Mouse (Mus musculus) MEL (cell line): ENCODE data around the gene Mdga1. TPM values are rescaled to one million over a fixed set of nuclear protein-coding genes. Genes with fewer than 3 reads are reported as not detected.

Experiments
- DNase-seq: peaks from one replicate; pipeline ENCODE4 v3.0.0; 2011; ENCODE audit warnings: low read depth, low spot score
- H3K27ac ChIP-seq: 2 replicates; pipeline ENCODE4 v1.5.1; 2012; ENCODE audit warnings: low read depth, mild to moderate bottlenecking, control low read depth, low read length, moderate library complexity; ENCODE audit not compliant: control insufficient read depth
- H3K27me3 ChIP-seq, 2 experiments: fragments of 150-350 bp in 1 of 2; sonication (generic) in 1 of 2; 2 replicates each; pipeline ENCODE4 v1.6.1; 2012; ENCODE audit warnings: low read length in 2 of 2, mild to moderate bottlenecking in 2 of 2, improper control_type of control experiment in 1 of 2, moderate library complexity in 1 of 2; ENCODE audit not compliant: insufficient read depth in 2 of 2, control insufficient read depth in 1 of 2
- H3K36me3 ChIP-seq, 2 experiments: 2 replicates each; pipeline ENCODE4 v1.6.1; 2012 to 2014; ENCODE audit warnings: low read length in 2 of 2, improper control_type of control experiment in 1 of 2, inconsistent platforms in 1 of 2, mild to moderate bottlenecking in 1 of 2; ENCODE audit not compliant: insufficient read depth in 2 of 2, control insufficient read depth in 1 of 2
- H3K4me1 ChIP-seq, 2 experiments: fragments of 150-350 bp in 1 of 2; sonication (generic) in 1 of 2; 2 replicates each; pipeline ENCODE4 v1.6.1; 2012; ENCODE audit warnings: low read length in 2 of 2, improper control_type of control experiment in 1 of 2, mild to moderate bottlenecking in 1 of 2; ENCODE audit not compliant: insufficient read depth in 2 of 2, control insufficient read depth in 1 of 2
- H3K4me3 ChIP-seq, 2 experiments: fragments of 150-350 bp in 1 of 2; sonication (generic) in 1 of 2; 2 replicates each; pipeline ENCODE4 v1.5.1; 2012; ENCODE audit warnings: low read depth in 2 of 2, low read length in 2 of 2, mild to moderate bottlenecking in 2 of 2, moderate library complexity in 2 of 2, control low read depth in 1 of 2, improper control_type of control experiment in 1 of 2; ENCODE audit not compliant: control insufficient read depth in 1 of 2, insufficient read depth in 1 of 2
- H3K79me2 ChIP-seq: 2 replicates; pipeline ENCODE4 v1.6.1; 2012; ENCODE audit warnings: mild to moderate bottlenecking, low read length, moderate library complexity; ENCODE audit not compliant: control insufficient read depth, poor library complexity, insufficient read depth
- H3K9ac ChIP-seq: 2 replicates; pipeline ENCODE4 v1.6.1; 2012; ENCODE audit warnings: low read depth, mild to moderate bottlenecking, control low read depth, low read length, moderate library complexity; ENCODE audit not compliant: control insufficient read depth, poor library complexity, severe bottlenecking
- H3K9me3 ChIP-seq: fragments of 150-350 bp; sonication (generic); replicated peaks from 2 replicates; pipeline ENCODE4 v1.6.1; 2012; ENCODE audit warnings: mild to moderate bottlenecking, low read length, improper control_type of control experiment, moderate library complexity; ENCODE audit not compliant: insufficient read depth
- E2F4 ChIP-seq: IDR thresholded peaks from 2 replicates; pipeline ENCODE4 v1.6.1; 2011; ENCODE audit warnings: low read depth, low read length, improper control_type of control experiment, borderline replicate concordance
- EP300 ChIP-seq, 2 experiments: IDR thresholded peaks; 2 replicates each; pipeline ENCODE4 v1.6.1; 2011; ENCODE audit warnings: improper control_type of control experiment in 2 of 2, low read length in 2 of 2, low read depth in 1 of 2, mild to moderate bottlenecking in 1 of 2
- ETS1 ChIP-seq: IDR thresholded peaks from 2 replicates; pipeline ENCODE4 v1.6.1; 2012; ENCODE audit warnings: low read depth, mild to moderate bottlenecking, inconsistent platforms, low read length, improper control_type of control experiment, moderate library complexity
- KAT2A ChIP-seq: conservative IDR thresholded peaks from 2 replicates; pipeline ENCODE4 v1.6.1; 2012; ENCODE audit warnings: low read depth, low read length, improper control_type of control experiment, inconsistent platforms
- MAFK ChIP-seq: IDR thresholded peaks from 2 replicates; pipeline ENCODE4 v1.6.1; 2011; ENCODE audit warnings: low read depth, mild to moderate bottlenecking, low read length, improper control_type of control experiment, borderline replicate concordance
- MAZ ChIP-seq: IDR thresholded peaks from 2 replicates; pipeline ENCODE4 v1.6.1; 2012; ENCODE audit warnings: low read depth, mild to moderate bottlenecking, inconsistent platforms, low read length, improper control_type of control experiment
- MEF2A ChIP-seq: IDR thresholded peaks from 2 replicates; pipeline ENCODE4 v1.6.1; 2014; ENCODE audit warnings: low read depth, mild to moderate bottlenecking, inconsistent platforms, low read length, improper control_type of control experiment; ENCODE audit not compliant: poor library complexity, insufficient replicate concordance, severe bottlenecking; ENCODE audit errors: extremely low read depth
- MYB ChIP-seq: IDR thresholded peaks from 2 replicates; pipeline ENCODE4 v1.6.1; 2011; ENCODE audit warnings: mild to moderate bottlenecking, low read depth, low read length, improper control_type of control experiment
- POLR2A ChIP-seq, 2 experiments: IDR thresholded peaks; 2 replicates each; pipeline ENCODE4 v1.6.1; 2011 to 2012; ENCODE audit warnings: low read length in 2 of 2, mild to moderate bottlenecking in 2 of 2, control low read depth in 1 of 2, improper control_type of control experiment in 1 of 2, low read depth in 1 of 2, moderate library complexity in 1 of 2; ENCODE audit not compliant: control insufficient read depth in 1 of 2, insufficient read depth in 1 of 2, poor library complexity in 1 of 2
- POLR2AphosphoS2 ChIP-seq: IDR thresholded peaks from 2 replicates; pipeline ENCODE4 v1.6.1; 2011; ENCODE audit warnings: low read length, improper control_type of control experiment
- POLR2AphosphoS5 ChIP-seq: IDR thresholded peaks from 2 replicates; pipeline ENCODE4 v1.6.1; 2012; ENCODE audit warnings: low read depth, borderline replicate concordance, mild to moderate bottlenecking, inconsistent platforms, low read length, moderate library complexity, mixed read lengths
- RCOR1 ChIP-seq: IDR thresholded peaks from 2 replicates; pipeline ENCODE4 v1.6.1; 2012; ENCODE audit warnings: low read depth, mild to moderate bottlenecking, inconsistent platforms, low read length, improper control_type of control experiment
- SIN3A ChIP-seq: IDR thresholded peaks from 2 replicates; pipeline ENCODE4 v1.6.1; 2012; ENCODE audit warnings: low read length, improper control_type of control experiment, inconsistent platforms
- SMC3 ChIP-seq: IDR thresholded peaks from 2 replicates; pipeline ENCODE4 v1.6.1; 2011; ENCODE audit warnings: low read depth, low read length, improper control_type of control experiment
- TCF12 ChIP-seq: IDR thresholded peaks from 2 replicates; pipeline ENCODE4 v1.6.1; 2014; ENCODE audit warnings: low read depth, mild to moderate bottlenecking, inconsistent platforms, low read length, improper control_type of control experiment, moderate library complexity
- UBTF ChIP-seq: IDR thresholded peaks from 2 replicates; pipeline ENCODE4 v1.6.1; 2012; ENCODE audit warnings: low read depth, mild to moderate bottlenecking, inconsistent platforms, low read length, improper control_type of control experiment, moderate library complexity, borderline replicate concordance; ENCODE audit not compliant: insufficient read depth
- USF1 ChIP-seq: IDR thresholded peaks from 2 replicates; pipeline ENCODE4 v1.6.1; 2014; ENCODE audit warnings: low read depth, mild to moderate bottlenecking, inconsistent platforms, low read length, improper control_type of control experiment, moderate library complexity
- ZC3H11A ChIP-seq: IDR thresholded peaks from 2 replicates; pipeline ENCODE4 v1.6.1; 2012; ENCODE audit warnings: low read depth, mild to moderate bottlenecking, inconsistent platforms, low read length, improper control_type of control experiment
- ZMIZ1 ChIP-seq: IDR thresholded peaks from 2 replicates; pipeline ENCODE4 v1.6.1; 2012; ENCODE audit warnings: low read depth, mild to moderate bottlenecking, inconsistent platforms, low read length, improper control_type of control experiment, moderate library complexity
- polyA plus RNA-seq, 2 experiments: library from polyadenylated mRNA; stranded (reverse) in 1 of 2; unstranded in 1 of 2; fragments of >175 nt in 1 of 2; fragments of >200 nt in 1 of 2; gene quantifications; 2 replicates each; pipeline versions ENCODE4 v1.2.1 to v1.2.4; 2012; ENCODE audit warnings: low replicate concordance in 2 of 2, low read depth in 1 of 2; ENCODE audit not compliant: insufficient read length in 2 of 2, insufficient read depth in 1 of 2, missing spikeins in 1 of 2
- total RNA-seq: library from RNA; depleted of rRNA; stranded (reverse); fragments of 300-350 nt; gene quantifications from 2 replicates; pipeline ENCODE4 v1.2.3, GENCODE M21; 2012

Gene Mdga1
- total and polyA plus RNA-seq, 3 experiments, result 0.27 to 2.3 TPM; not detected in 1

DNA sequence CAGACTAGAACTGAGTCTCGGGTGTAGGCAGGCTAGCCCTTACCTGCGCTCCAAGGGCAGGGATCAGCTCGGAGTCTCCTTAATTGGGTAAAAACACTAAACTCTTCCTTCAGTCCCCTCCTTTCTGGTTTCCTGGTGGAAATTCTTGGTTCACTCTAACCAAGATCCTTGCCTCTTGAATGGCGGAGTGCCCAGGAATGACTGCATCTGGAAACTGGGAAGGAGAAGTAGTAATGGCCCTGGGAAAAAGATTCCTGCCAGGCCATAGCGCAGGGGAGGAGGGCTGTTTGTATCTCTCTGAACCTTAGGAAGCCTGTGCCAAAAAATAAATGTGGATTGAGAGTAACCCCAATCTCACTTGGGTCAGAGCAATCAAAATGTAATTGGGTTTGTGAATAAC lies 30.9 kb downstream of the Mdga1 start:
- no peaks in the 10 kb centered on the region for H3K9me3 ChIP-seq
- H3K36me3 ChIP-seq, result no peaks in the 10 kb centered on the region
- no peak for DNase-seq
- no peak overlapping the region for H3K27ac ChIP-seq
- H3K9ac ChIP-seq, result no peak overlapping the region
- no peaks in the 10 kb centered on the region for H3K27me3 ChIP-seq
- H3K4me3 ChIP-seq, result no peak overlapping the region
- no peak for TF ChIP-seq SMC3
- TF ChIP-seq POLR2A (IDR thresholded peaks at IDR 0.05; ENCODE audit: control insufficient read depth in 1 of 2, insufficient read depth in 1 of 2, low read depth in 1 of 2, low read length in 2 of 2, poor library complexity in 1 of 2), result no peak
- TF ChIP-seq KAT2A, result no peak
- no peak for TF ChIP-seq ETS1
- TF ChIP-seq UBTF, result no peak
- TF ChIP-seq TCF12, result no peak
- no peak for TF ChIP-seq ZMIZ1
- H3K79me2 ChIP-seq, result no peaks in the 10 kb centered on the region
- no peaks in the 10 kb centered on the region for H3K4me1 ChIP-seq

DNA sequence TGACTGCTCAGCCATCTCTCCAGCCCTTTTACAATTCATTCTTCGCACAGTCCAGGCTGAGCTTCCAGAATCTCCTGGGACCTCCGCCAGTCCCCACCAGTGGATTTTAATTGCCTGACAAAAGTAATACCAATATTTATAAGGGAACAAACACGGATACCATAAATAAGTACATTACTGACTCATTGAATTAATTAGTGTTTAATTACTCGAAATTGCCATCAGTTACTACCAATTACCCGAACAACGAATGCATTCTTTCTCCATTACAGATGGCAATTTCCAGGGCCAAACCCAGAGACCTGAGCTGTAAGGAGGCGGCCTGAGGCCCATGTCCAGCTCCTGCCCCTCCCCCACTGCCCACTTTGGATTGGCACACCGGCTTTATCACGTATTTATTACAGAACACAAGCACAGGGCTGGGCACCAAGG lies 32.5 kb downstream of the Mdga1 start:
- no peak for DNase-seq
- H3K36me3 ChIP-seq, result no peaks in the 10 kb centered on the region
- TF ChIP-seq SIN3A, result no peak
- no peak for TF ChIP-seq POLR2A (IDR thresholded peaks at IDR 0.05; ENCODE audit: control insufficient read depth in 1 of 2, insufficient read depth in 1 of 2, low read depth in 1 of 2, low read length in 2 of 2, poor library complexity in 1 of 2)
- no peak for TF ChIP-seq ZMIZ1
- no peak for TF ChIP-seq POLR2AphosphoS2
- no peak for TF ChIP-seq KAT2A
- no peak for TF ChIP-seq MEF2A
- no peak for TF ChIP-seq RCOR1
- no peak for TF ChIP-seq MYB
- no peak for TF ChIP-seq MAFK
- no peak for TF ChIP-seq USF1
- TF ChIP-seq ZC3H11A, result no peak
- no peak for TF ChIP-seq POLR2AphosphoS5
- no peak for TF ChIP-seq E2F4
- TF ChIP-seq MAZ, result no peak
- no peak for TF ChIP-seq EP300 (IDR thresholded peaks at IDR 0.05; ENCODE audit: low read depth in 1 of 2, low read length in 2 of 2)

More for the DNA sequence above, 32.5 kb downstream of the Mdga1 start:
- no peaks in the 10 kb centered on the region for H3K79me2 ChIP-seq
- H3K4me1 ChIP-seq, result no peaks in the 10 kb centered on the region
- H3K27ac ChIP-seq, result no peak overlapping the region
- no peak overlapping the region for H3K4me3 ChIP-seq
- no peak overlapping the region for H3K9ac ChIP-seq
- H3K27me3 ChIP-seq, result no peaks in the 10 kb centered on the region
- no peaks in the 10 kb centered on the region for H3K9me3 ChIP-seq
